Mouse (Mus musculus): ENCODE data around the gene Olr1. TPM values are rescaled to one million over a fixed set of nuclear protein-coding genes. Genes with fewer than 3 reads are reported as not detected.
"Not testable (repeated sequence)": the region's sequence is repeated elsewhere in the genome, so short reads cannot be mapped to it uniquely, and the experiment has no call there.

Gene Olr1
- polyA plus RNA-seq, 1 experiment from 2014 or later, result 0.06 TPM

GRCm38 (mm10) chr6:129510120-129510911, 3.4 kb upstream of the Olr1 start:
- Histone ChIP-seq H3K27ac (replicated peaks) (no peak overlapping the region), H3K4me1 (replicated peaks) (0 out of 2 replicates have a peak, but pooled peaks cover 3% of the 10 kb centered on the region), H3K9me3 (no peaks in the 10 kb centered on the region), H3K4me2 (no peak overlapping the region), H3K27me3 (no peaks in the 10 kb centered on the region), H3K4me3 (no peak overlapping the region), H3K36me3 (no peaks in the 10 kb centered on the region), H3K9ac (no peak overlapping the region)
- no peak for ATAC-seq (ENCODE audit: low read depth)
- 64% methylated on average over 6 of the region's 6 CpGs for WGBS

GRCm38 (mm10) chr6:129503471-129503870, 3.5 kb downstream of the Olr1 start:
- no peak overlapping the region for H3K4me3 ChIP-seq
- H3K36me3 ChIP-seq, result no peaks in the 10 kb centered on the region
- no peaks in the 10 kb centered on the region for H3K4me1 ChIP-seq (replicated peaks)
- no peaks in the 10 kb centered on the region for H3K27me3 ChIP-seq
- no peaks in the 10 kb centered on the region for H3K9me3 ChIP-seq
- 92% methylated on average over 2 of the region's 2 CpGs for WGBS
- ATAC-seq (ENCODE audit: low read depth), result no peak
- no peak overlapping the region for H3K4me2 ChIP-seq
- no peak overlapping the region for H3K27ac ChIP-seq (replicated peaks)
- H3K9ac ChIP-seq, result no peak overlapping the region

DNA sequence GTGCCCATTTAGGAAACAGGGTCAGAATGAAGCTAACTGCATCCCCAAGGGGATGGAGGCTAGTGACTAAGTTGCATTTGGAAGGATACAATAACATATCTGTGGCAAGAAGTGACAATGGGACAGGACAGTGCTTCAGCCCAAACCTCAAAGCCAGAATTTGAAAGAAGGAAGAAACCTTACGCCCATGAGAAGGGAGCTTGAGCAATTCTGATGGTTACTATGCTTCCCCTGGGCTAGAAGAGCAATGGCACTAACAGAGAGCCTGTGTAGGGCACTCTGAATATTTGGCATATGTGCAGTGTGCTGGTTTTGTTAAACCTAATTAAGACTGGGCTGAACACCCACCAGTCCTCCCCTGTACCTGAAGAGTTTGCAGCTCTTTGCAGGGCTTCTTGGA, 7.4 kb downstream of the Olr1 start:
- H3K4me3 ChIP-seq; H3K27ac ChIP-seq (replicated peaks); H3K27me3 ChIP-seq; H3K4me2 ChIP-seq; ATAC-seq (ENCODE audit: low read depth); H3K36me3 ChIP-seq; H3K4me1 ChIP-seq (replicated peaks); H3K9me3 ChIP-seq; H3K9ac ChIP-seq: not testable (repeated sequence)
- 79% methylated on average over 1 of the region's 1 CpGs for WGBS

DNA sequence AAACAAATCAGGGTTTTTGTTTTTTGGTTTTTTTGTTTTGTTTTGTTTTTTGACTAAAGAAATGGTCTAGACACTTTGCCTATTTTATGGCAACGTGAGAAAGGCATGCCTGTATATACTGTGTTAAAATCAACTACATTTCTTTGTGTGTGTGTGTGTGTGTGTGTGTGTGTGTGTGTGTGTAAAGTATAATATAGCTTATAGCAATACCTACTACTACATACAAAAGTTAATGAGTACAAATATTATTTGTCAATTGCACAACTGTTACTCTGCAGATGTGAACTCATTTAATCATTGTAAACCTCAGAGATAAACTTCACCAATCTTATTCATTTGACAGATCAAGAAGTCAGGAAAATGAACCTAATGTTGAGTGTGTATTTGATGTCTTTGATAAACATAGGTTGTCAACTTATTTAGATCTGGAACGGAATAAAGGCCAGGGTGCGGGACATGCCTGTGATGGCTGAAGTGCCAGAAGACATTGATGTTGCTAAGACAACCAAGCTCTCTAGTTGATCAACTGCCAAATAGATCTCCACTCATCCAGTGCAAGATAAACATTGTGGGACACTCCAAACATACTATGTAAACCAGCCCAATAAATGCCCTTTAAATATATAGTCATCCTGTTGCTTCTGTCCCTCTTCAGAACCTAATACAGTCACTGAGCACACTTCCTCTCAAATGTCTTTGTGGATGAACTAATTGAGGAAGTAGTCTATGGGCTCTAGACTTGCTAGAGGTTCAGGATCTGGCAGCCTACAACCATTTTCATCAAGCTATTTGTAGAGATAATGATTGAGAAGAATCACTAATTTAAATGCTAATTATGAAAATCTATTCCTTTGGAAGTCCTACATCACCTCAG, 9.4 kb downstream of the Olr1 start:
- H3K27me3 ChIP-seq, result no peaks in the 10 kb centered on the region
- H3K9ac ChIP-seq, result no peak overlapping the region
- no peak overlapping the region for H3K4me3 ChIP-seq
- H3K4me2 ChIP-seq, result no peak overlapping the region
- no peak for ATAC-seq (ENCODE audit: low read depth)
- H3K36me3 ChIP-seq, result no peaks in the 10 kb centered on the region
- H3K4me1 ChIP-seq (replicated peaks), result no peaks in the 10 kb centered on the region
- H3K9me3 ChIP-seq, result no peaks in the 10 kb centered on the region
- 92% methylated on average over 3 of the region's 3 CpGs for WGBS
- H3K27ac ChIP-seq (replicated peaks), result no peak overlapping the region

GRCm38 (mm10) chr6:129494924-129495323, 12.0 kb downstream of the Olr1 start:
- no peak overlapping the region for H3K4me2 ChIP-seq
- H3K27me3 ChIP-seq, result no peaks in the 10 kb centered on the region
- no peak overlapping the region for H3K9ac ChIP-seq
- no peak overlapping the region for H3K27ac ChIP-seq (replicated peaks)
- H3K4me1 ChIP-seq (replicated peaks), result no peaks in the 10 kb centered on the region
- 84% methylated on average over 4 of the region's 4 CpGs for WGBS
- ATAC-seq (ENCODE audit: low read depth), result no peak
- H3K4me3 ChIP-seq, result no peak overlapping the region
- H3K36me3 ChIP-seq, result no peaks in the 10 kb centered on the region
- no peaks in the 10 kb centered on the region for H3K9me3 ChIP-seq

- Histone ChIP-seq H3K4me3 (no peak overlapping the region), H3K4me1 (replicated peaks) (peaks cover 23% of the 10 kb centered on the region; the same call in 1 of the 2 replicates), H3K27me3 (no peaks in the 10 kb centered on the region), H3K9ac (no peak overlapping the region), H3K9me3 (no peaks in the 10 kb centered on the region), H3K36me3 (no peaks in the 10 kb centered on the region), H3K27ac (replicated peaks) (peak overlapping the region; percentile 59; the same call in 1 of the 2 replicates), H3K4me2 (no peak overlapping the region)
- peak; percentile 81 for ATAC-seq (ENCODE audit: low read depth)
- 69% methylated on average over 8 of the region's 8 CpGs for WGBS
Observed at GRCm38 (mm10) chr6:129480089-129480958, 26.6 kb downstream of the Olr1 start.

DNA sequence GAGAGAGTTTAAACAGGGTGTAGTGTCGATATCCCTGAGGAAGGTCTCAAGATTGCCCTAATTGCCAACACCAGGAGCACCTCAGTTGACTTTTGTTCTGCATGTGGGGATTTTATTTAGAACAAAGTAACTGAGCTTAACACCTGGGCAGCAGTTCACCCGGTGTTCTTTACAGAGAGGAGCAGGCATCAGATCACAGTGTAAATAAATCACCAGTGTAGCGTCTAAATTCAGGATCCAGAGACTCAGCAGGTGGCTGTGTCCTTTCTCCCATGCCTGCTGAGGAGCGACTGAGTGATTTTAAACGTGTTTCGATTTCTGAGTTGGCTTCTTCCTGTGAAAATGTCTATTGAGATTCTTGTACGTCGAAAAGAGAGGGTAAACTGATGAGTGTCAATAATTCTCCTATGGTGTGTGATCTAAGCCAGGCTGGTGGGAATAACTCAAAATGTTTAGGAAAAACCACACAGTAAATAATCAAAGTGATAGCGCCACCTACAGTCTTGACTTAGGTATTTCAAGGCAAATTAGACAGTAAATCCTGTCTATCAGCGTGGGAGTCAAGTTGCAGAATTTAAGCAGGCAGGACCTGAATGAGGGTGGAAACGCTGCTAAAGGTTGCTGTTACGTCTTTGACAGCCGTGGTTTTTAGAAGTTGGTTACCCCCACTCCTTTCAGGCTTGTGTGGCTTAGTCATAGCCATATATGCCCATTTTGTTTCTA, 30.4 kb downstream of the Olr1 start:
- Histone ChIP-seq H3K4me1 (replicated peaks) (peaks cover 23% of the 10 kb centered on the region; the same call in 1 of the 2 replicates), H3K9me3 (no peaks in the 10 kb centered on the region), H3K27me3 (no peaks in the 10 kb centered on the region), H3K27ac (replicated peaks) (no peak overlapping the region), H3K36me3 (no peaks in the 10 kb centered on the region), H3K9ac (no peak overlapping the region), H3K4me2 (no peak overlapping the region), H3K4me3 (no peak overlapping the region)
- no peak for ATAC-seq (ENCODE audit: low read depth)
- 34% methylated on average over 13 of the region's 13 CpGs for WGBS

DNA sequence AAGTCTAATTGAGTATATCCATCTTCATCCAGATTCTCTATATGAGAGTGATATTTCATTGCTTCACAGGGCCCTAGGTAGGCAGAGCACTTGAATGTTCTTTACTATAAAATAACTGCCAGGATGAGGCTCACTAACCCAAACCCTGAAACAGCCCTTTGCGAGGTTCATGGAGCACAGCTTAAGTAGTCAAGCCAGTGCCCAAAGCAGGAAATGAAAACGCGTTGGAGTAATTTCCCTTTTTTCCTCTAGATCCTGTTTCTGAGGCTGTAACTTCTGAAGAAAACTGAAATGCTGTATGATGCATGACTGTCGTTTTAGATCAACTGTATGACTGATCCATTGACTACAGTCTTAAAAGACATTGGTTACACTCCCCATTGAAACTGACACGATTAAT, 34.3 kb downstream of the Olr1 start:
- Histone ChIP-seq H3K9me3 (no peaks in the 10 kb centered on the region), H3K36me3 (no peaks in the 10 kb centered on the region), H3K4me3 (no peak overlapping the region), H3K4me1 (replicated peaks) (peaks cover 1% of the 10 kb centered on the region; the same call in 1 of the 2 replicates), H3K4me2 (no peak overlapping the region), H3K27me3 (no peaks in the 10 kb centered on the region), H3K9ac (no peak overlapping the region), H3K27ac (replicated peaks) (no peak overlapping the region)
- ATAC-seq (ENCODE audit: low read depth), result no peak
- WGBS, result 80% methylated on average over 5 of the region's 5 CpGs

DNA sequence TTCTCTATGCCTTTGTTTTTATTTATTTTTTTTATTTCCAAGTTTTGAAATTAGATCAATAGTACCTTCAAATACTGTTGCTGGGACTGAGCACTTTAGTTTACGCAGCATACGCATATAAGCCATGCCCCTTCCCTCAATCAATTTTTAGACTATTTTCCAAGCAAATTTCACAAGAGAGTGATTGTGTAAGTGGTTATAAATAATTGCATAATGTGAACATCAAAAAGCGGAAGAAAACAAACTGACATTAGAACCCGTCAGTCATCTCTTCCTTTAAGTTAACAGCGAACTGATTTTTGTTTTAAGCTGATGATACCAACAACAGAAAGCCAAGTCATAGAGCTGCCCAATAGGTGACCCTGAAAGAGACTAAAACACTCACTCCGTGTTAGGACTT, 35.6 kb downstream of the Olr1 start:
- ATAC-seq (ENCODE audit: low read depth), result no peak
- no peaks in the 10 kb centered on the region for H3K27me3 ChIP-seq
- H3K4me1 ChIP-seq (replicated peaks), result no peaks in the 10 kb centered on the region
- WGBS, result 90% methylated on average over 6 of the region's 6 CpGs
- H3K9me3 ChIP-seq, result no peaks in the 10 kb centered on the region
- no peak overlapping the region for H3K4me2 ChIP-seq
- no peak overlapping the region for H3K27ac ChIP-seq (replicated peaks)
- no peak overlapping the region for H3K4me3 ChIP-seq
- no peaks in the 10 kb centered on the region for H3K36me3 ChIP-seq
- no peak overlapping the region for H3K9ac ChIP-seq

DNA sequence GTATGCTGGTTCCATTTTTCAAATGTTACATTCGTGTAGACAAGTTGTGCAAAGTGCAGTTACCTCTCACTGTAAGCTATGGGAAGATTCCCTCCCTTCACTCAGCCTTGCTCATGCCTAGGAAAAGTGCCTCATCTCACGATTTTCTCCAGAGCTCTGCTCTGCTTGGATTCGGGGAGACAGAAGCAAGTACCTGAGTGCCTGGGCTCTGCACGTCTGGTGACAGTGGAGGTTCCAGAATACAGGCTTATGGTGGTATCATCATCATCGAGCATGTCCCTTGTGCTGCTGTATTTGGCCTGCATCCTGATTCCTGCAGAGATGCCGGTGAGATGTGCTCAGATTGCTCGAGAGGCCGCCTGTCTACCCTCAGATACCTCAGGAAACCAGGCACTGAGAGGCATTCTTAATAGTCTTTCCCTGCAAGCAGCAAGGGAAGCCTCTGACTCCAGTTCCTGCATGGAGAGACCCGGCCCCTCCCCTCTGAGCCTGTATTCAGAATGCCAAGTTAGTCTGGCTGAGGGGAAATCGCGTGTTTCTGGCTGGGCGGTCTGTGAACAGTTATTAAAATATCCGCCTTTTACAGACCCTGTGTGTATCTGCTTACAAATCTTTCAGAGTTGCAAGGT, 55.4 kb downstream of the Olr1 start, which contains the start of gene Clec1a:
Clec1a (minus strand) TSS at position 590 of the 629 bp plus-strand sequence.
- ATAC-seq (ENCODE audit: low read depth), result no peak
- 59% methylated on average over 13 of the region's 13 CpGs for WGBS
- Histone ChIP-seq H3K27ac (replicated peaks) (no peak within 1 kb of the TSS; the same call in 1 of the 2 replicates), H3K9ac (0 out of 2 replicates have a peak within 1 kb of the TSS, but pooled peaks have one; percentile 17), H3K4me1 (replicated peaks) (no peaks in the 10 kb centered on the region), H3K36me3 (no peaks in the 10 kb centered on the region), H3K27me3 (no peaks in the 10 kb centered on the region), H3K4me2 (no peak within 1 kb of the TSS; the same call in 1 of the 2 replicates), H3K4me3 (no peak within 1 kb of the TSS), H3K9me3 (no peaks in the 10 kb centered on the region)

GRCm38 (mm10) chr6:129449743-129450142, 57.2 kb downstream of the Olr1 start:
- no peaks in the 10 kb centered on the region for H3K27me3 ChIP-seq
- no peaks in the 10 kb centered on the region for H3K36me3 ChIP-seq
- H3K9ac ChIP-seq, result no peak overlapping the region
- H3K4me2 ChIP-seq, result no peak overlapping the region
- WGBS, result 84% methylated on average over 6 of the region's 6 CpGs
- no peaks in the 10 kb centered on the region for H3K9me3 ChIP-seq
- no peak overlapping the region for H3K4me3 ChIP-seq
- H3K27ac ChIP-seq (replicated peaks), result no peak overlapping the region
- ATAC-seq (ENCODE audit: low read depth), result no peak
- H3K4me1 ChIP-seq (replicated peaks), result no peaks in the 10 kb centered on the region
